Mouse (Mus musculus) kidney, adult 8-10 months (tissue): Measurements from ENCODE around the gene 2610301B20Rik.

Experiments used
- DNase-seq, 2 experiments: peaks; one replicate each; pipeline ENCODE4 v3.0.0; 2022

2610301B20Rik gene

GRCm38 (mm10) chr4:10911909-10912478 lies 37.7 kb downstream of the 2610301B20Rik start:
- DNase-seq, result no peak

DNA sequence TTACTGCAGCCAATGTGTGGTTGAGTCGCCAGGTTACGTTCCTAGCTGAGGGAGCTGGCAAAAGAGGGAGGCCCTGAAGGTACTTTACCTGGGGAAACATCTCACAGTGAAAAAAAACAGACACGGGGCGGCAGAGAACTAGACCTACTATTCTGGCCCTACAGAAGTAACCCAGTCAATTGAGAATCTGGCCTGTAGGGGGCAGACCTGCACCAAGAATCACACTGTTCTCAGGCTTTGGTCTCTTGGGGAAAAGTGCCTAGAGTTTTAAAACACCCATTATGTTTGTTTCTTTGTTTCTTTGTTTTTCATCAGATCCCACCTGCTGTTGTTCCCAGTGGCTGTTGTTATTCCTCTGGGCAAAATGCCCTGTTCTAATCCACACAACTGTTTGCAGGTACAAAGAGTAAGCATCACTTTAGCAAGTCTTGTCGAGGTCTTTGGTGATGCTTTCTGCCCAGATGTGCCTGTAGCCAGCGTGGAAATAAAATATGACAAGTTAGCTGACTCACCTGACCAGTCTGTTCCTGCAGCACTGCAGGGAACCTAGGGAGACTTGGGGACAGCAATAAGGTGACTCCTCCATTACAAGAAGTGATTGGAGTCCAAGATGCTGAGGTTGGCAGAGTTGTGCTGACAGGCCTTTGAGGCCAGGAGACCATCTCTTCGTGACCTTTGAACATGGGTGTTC lies 38.5 kb downstream of the 2610301B20Rik start:
- peak; percentile 87 to 97 for DNase-seq

- peak in 1 of 2 experiments; percentile 36 for DNase-seq
Measured at GRCm38 (mm10) chr4:10913409-10913808, 39.1 kb downstream of the 2610301B20Rik start.

DNA sequence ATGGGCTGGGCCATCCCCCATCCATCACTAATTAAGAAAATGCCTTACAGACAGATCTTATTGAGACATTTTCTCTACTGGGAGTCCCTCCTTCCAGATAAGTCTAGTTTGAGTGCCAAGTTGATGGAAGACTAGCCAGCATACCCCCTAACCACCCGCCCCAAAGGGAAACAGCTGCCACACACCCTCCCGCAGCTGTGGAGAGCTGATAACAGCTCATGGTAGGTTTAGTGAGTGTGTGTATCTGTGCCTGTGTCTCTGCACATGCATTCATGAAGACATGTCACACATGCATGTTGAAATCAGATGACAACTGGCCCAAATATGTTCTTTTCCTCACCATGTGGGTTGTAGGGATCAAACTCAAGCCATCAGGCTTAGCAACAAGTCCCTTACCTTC lies 40.5 kb downstream of the 2610301B20Rik start:
- DNase-seq, result no peak

GRCm38 (mm10) chr4:10915271-10915670 lies 41.0 kb downstream of the 2610301B20Rik start:
- DNase-seq, result no peak

- DNase-seq, result no peak
Measured at GRCm38 (mm10) chr4:10918402-10918801, 44.1 kb downstream of the 2610301B20Rik start.

DNA sequence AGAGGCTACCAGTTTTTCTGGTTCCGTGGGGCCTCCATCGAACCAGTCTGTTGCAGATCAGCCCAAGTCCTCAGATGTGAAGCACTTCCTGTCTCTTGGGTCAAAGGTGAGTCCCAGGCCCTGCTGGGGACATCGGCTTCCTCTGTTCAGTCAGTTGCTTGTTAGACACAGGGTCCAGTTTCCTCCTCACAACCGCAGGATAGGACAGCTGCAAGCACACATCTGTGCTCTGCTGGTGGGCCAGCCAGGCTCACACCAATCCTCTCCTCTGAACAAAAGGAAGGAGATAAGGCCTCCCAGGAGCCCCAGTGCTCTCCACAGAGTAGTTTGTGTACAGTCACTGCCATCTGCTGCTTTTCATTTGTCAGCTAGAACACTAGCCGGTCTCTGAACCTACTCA lies 44.8 kb downstream of the 2610301B20Rik start:
- no peak for DNase-seq

GRCm38 (mm10) chr4:10919530-10919929 lies 45.2 kb downstream of the 2610301B20Rik start:
- no peak for DNase-seq

GRCm38 (mm10) chr4:10919987-10920386 lies 45.7 kb downstream of the 2610301B20Rik start:
- DNase-seq, result no peak

- no peak for DNase-seq
Measured at GRCm38 (mm10) chr4:10920622-10921021, 46.3 kb downstream of the 2610301B20Rik start.

GRCm38 (mm10) chr4:10923180-10923579 lies 48.9 kb downstream of the 2610301B20Rik start:
- DNase-seq, result peak; percentile 57 to 67

DNA sequence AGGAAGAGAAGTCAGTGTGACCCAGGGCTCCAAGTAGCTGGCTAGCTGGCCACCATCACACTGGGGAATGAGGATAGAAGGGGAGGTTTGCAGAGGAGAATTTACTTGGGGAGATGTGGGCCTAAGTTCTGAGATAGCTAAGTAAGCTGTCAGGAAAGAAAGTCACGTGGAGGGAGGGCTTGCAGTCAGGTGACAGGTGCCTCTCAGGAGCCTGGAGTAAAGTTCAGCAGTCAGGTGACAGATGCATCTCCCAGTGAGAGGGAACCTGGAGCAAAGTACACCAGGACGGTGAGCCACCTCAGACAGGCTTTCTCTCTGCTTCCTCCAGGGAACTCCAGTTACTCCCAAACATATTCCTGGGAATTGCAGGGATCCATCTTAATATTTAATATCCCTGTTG lies 49.8 kb downstream of the 2610301B20Rik start:
- peak; percentile 89 to 93 for DNase-seq

GRCm38 (mm10) chr4:10924541-10924940 lies 50.2 kb downstream of the 2610301B20Rik start:
- DNase-seq, result no peak

GRCm38 (mm10) chr4:10926416-10926815 lies 52.1 kb downstream of the 2610301B20Rik start:
- DNase-seq, result no peak

GRCm38 (mm10) chr4:10928158-10928557 lies 53.9 kb downstream of the 2610301B20Rik start:
- DNase-seq, result no peak

GRCm38 (mm10) chr4:10929726-10930125 lies 55.4 kb downstream of the 2610301B20Rik start:
- peak; percentile 66 to 85 for DNase-seq

DNA sequence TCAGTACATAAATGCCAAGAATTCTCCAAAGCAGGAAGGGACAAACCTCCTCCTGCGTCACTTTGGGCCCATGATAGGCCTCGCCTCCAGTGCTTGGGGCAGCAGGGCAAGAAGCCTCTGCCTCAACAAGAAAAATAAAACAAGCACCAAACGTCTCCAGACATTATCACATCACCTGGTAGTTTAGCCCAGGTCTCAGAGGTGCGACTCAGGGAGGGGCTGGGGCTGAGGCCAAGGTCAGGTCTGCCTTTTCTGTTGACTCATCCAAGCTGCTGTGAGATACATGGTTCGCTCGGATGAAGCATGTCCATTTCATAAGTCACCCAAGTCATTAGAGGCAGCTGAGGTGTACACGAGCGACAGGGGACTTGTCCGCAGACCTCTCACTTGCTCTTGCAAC lies 56.7 kb downstream of the 2610301B20Rik start:
- no peak for DNase-seq

GRCm38 (mm10) chr4:10932091-10932745 lies 57.9 kb downstream of the 2610301B20Rik start:
- DNase-seq, result no peak

DNA sequence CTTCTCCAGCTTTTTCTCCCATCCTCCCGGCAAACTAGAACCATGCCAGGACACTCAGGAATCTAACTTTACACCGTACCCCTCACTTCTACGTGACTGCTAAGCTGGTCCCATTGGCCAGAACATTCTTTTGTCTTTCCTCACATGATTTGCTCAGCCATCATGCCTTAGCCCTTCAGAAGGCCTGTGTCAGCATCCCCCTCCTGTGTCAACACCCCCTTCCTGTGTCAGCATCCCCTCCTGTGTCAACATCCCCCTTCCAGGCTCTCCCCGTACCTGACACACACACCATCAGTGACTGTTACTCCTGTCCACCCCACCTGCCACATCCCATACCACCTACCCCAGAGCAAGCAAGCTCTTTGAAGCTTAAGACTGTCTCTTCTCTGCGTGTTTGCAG lies 58.5 kb downstream of the 2610301B20Rik start:
- no peak for DNase-seq

- DNase-seq, result no peak
Measured at GRCm38 (mm10) chr4:10936766-10937165, 62.5 kb downstream of the 2610301B20Rik start.
